Mouse (Mus musculus): Measurements from ENCODE around the gene Vmn1r5.
A peak's percentile ranks its signal among the peaks of the same experiment; 100 is the strongest.
"Not testable (repeated sequence)": the region's sequence is repeated elsewhere in the genome, so short reads cannot be mapped to it uniquely, and the experiment has no call there.

The Vmn1r5 gene

DNA sequence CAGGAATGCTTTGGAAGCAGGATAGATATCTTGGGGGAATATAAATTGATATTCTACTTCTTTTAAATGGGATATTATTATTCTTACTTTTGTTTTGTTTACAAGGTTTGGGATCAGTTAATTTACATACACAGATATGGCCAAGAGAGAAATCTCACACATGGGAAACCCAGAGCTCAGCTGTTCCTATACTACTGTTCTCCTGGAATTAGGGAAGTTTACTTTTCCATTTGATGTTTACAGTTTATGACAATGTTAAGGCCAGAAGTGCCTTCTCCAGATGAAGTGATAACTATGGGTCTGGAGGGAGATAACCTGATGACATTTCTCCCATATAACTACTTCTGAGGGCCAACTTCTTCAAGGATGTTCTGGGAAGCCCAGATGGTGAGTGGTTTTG is at the start of gene Vmn1r5:
Gene Vmn1r5, plus strand, starts transcription at position 301 of the 400 bp plus-strand sequence.
- no peak for DNase-seq (ENCODE audit: low spot score in 2 of 2)

DNA sequence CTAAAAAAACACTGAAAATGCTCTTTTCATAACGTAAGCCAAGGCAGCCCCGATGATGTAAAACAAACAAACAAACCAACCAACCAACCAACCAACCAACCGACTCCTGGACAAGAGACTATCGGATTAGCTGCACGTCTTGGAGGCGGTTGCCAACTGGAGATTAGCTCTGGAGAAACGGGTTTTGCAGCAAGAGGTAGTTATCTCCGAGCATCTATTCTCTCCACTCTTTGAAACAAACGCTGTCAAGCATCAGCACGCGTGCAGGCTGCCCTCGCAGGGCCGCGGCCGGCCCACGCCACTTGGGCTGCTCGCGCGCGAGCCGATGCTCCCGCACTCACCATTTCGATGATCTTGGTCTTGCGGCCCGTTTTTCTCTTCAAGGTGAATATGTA is 46.7 kb upstream of the Vmn1r5 start:
- DNase-seq (ENCODE audit: low spot score in 2 of 2), result no peak

DNA sequence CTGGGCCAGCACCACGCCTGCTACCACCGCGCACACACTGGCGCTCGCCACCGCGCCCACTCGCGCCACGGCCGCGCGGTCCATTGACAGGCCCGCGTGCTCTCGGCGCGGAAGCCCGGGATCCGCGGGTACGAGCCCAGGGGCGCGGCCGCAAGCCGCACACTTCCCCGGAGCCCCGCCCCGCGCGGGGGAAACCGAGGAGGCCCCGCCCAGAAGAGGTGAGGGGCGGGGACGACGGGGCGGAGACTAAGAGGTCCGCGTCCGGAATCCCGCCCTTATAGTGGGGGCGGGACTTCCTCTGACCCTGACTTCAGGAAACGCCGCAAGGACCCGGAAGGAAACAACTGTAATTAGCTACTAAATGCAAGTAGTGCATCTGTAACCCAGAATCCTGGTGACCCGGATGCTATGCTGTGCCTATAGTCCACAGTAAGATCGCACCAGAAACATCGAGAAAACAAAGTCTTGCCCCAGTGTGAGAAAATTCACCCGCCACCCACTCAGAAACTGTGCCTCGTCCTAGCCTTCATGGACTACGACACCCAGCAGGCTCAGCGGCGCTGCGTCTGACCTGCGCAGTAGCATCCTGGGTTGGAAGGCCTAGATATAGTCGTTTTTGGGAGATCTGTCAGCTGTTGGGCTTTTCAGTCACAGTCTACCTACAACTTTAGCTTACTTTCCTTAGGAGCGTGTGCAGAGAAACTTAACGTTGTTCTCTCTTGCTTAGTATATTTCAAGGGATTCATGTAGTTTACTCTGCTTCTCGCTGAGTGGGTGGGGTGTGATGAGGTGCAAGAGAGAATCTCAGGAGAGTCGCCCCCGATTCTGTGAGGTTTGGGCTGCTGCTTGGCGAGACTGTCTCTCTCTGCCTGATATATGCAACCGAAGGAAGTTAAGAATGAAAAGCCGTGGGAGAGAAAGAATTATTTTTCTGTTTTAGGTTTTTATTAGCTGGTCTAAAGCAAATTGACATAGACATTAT is 46.1 kb upstream of the Vmn1r5 start, which contains the start of the genes Nt5c3 and Vmn1r4:
Gene Nt5c3, minus strand, starts transcription at position 207 of the 982 bp plus-strand sequence.
Gene Vmn1r4, plus strand, starts transcription at position 290 of the 982 bp plus-strand sequence.
- DNase-seq (ENCODE audit: low spot score in 2 of 2), result peak; percentile 93 to 98

DNA sequence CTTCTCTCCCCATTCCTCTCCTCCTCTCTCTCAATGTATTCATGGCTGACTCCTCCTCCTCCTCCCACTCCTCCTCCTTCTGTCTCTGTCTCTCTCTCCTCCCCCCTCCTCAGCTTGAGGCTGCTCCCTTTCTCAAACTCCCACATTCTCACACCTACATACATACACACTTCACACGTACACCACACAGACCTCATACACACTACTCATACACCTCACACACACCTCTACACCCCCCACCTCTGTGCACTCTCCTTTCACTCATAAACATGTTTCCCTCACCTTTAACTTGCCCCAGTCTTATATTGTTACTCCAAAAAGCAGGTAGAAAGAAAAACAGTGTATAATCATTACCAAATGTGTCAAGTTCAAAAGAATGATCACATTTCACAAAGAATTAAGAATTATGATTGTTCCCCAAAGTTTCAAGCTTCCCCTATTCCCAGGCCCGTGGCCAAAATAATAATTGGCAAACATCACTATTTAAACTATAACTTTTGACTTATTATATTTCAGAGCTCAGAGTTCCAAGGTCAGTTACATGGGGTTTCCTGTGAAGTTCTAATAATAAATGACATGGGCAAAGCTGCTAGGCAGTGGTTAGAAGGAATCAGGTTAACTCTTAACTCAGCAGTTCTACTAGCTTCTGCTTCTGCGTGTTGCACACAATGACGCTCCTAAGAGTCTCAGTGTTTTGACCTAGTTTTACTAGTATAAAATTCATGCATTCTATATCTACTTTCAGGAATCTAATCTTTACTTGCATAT is 38.2 kb upstream of the Vmn1r5 start:
- DNase-seq (ENCODE audit: low spot score in 2 of 2), result no peak

DNA sequence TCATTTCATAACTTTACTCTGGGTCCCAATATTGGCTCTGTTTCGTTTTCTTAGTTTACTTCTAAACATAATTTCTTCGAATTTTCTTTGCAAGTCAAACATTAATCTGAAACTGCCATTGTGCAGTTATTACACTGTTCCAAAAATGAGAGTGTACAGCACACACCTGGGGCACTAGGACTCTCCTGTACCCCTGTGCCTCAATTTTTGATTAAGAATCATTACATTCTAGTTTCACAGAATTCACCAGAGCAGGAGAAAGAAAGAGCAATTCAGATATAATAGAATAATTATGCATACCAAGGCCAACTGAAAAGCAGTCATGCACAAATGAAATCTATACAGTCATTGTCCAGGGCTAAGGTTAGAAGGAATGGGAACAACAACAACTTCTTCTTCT is 37.6 kb upstream of the Vmn1r5 start:
- no peak for DNase-seq (ENCODE audit: low spot score in 2 of 2)

DNA sequence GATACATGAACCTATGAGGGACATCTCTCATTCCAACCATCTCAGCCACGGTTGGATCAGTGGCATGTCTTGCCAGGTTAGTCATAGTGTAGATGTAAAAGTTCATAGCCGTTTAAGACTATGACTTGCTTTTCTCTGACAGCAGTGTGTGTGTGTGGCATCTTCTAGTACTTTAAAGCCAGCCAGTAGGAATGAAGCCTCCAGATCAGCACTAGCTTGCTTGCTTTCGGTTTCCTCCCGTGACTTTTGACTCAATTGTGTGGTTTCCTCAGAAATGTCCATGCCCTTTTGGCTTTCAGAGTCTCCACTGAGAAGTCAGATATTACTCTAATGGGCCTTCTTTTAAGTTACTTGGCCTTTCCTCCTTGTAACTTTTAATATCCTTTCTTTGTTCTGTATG is 35.7 kb upstream of the Vmn1r5 start:
- no peak for DNase-seq (ENCODE audit: low spot score in 2 of 2)

DNA sequence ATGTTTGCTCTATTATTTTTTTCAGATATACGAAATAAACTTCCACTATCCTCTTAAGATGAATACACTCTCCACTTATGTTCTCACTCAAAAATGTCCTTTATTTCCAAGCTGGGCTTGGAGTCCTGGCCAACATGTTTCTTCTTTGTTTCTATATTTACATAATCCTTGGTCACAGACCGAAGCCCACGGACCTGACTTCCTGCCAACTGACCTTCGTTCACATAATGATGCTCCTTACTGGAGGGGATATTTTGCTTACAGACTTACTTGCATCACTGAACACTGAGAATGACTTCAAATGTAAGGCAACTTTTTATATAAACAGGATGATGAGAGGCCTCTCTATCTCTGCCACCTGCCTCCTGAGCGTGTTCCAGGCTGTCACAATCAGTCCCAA is 13.6 kb upstream of the Vmn1r5 start:
- DNase-seq (ENCODE audit: low spot score in 2 of 2), result no peak

DNA sequence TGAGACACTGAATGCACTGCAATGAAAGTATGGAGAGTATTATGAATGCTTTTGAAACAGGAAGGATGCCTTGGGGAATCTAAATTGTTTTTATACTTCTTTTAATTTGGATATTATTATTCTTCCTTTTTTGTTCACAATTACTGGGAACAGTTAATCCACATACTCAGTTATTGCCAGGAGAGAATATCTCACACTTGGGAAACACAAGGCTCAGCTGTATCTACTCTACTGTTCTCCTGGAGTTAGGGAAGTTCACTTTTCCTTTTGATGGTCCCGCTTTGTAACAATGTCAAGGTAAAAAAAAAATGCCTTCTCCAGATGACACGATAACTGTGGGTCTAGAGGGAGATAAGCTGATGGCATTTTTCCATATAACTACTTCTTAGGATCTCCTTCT is 26.9 kb downstream of the Vmn1r5 start, which contains the start of gene Vmn1r6:
Gene Vmn1r6, plus strand, starts transcription at position 301 of the 400 bp plus-strand sequence.
- DNase-seq (ENCODE audit: low spot score in 2 of 2), result no peak

DNA sequence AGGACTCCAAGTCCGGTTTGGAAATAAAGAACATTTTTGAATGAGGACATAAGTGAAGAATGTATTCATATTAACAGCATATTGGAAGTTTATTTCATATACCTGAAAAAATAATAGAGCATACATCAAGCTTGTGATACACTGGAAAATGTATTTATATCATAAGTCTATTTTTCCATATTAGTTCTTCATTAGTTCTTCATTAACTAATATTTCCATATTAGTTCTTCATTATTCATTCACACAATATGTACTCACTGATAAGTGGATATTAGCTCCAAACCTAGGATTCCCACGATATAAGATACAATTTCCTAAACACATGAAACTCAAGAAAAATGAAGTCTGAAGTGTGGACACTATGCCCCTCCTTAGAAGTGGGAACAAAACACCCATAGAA is 55.2 kb downstream of the Vmn1r5 start, which contains the start of gene Vmn1r7:
Gene Vmn1r7, minus strand, starts transcription at position 101 of the 400 bp plus-strand sequence.
- DNase-seq (ENCODE audit: low spot score in 2 of 2), result not testable (repeated sequence)

DNA sequence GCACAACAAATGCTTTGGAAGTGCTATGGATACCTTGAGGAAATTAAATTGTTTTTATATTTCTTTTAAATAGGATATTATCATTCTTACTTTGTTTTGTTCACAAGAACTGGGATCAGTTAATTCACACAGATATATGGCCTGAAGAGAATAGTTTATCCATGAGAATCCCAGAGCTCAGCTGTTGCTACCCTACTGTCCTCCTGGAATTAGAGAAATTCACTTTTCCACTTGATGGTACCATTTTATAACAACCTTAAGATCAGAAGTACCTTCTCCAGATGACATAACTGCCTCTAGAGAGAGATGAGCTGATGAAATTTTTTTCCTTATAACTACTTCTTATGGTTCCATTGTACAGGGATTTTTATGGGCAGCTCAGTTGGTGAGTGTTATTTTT is 61.9 kb downstream of the Vmn1r5 start, which contains the start of gene Vmn1r8:
Gene Vmn1r8, plus strand, starts transcription at position 301 of the 400 bp plus-strand sequence.
- no peak for DNase-seq (ENCODE audit: low spot score in 2 of 2)

DNA sequence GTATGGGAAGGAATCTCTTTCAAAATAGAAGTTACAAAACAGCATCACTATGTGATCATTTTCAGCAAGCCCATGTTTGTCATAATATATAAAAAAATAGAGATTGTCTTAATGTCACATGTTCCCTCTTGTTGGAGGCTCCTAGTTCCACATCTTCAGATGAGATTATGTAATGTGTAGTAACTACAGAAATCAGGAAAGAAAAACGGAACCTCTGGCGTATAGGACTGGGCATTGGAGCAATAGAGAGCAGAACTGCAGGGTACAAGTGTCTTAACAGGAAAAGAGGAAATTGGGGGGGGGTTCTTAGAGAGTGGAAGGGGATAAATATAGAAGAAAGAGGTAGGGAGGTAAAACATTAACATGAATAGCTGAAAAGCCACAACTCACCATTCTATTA is 64.6 kb downstream of the Vmn1r5 start:
- no peak for DNase-seq (ENCODE audit: low spot score in 2 of 2)
